28 mouse cellular contexts compared by ENCODE assay signal in genomic region chr11:111426715-111427114, GRCm38 (mm10).
A peak's percentile ranks its signal among the peaks of the same experiment; 100 is the strongest.
DNase-seq lines count a peak whose midpoint lies in the region; ATAC-seq and TF ChIP-seq lines count a peak whose summit lies in the region.
"Had no signal": no experiment of that assay in that cellular context is flagged by ENCODE, and none has a peak within 500 bp of the region (broad histone marks: within the 10 kb centered on the region; RNA-seq: fewer than 3 reads in every experiment).

No protein-coding gene starts in this region.

- no peaks in the 10 kb centered on the region for H3K36me3 ChIP-seq in intestine, embryonic 15.5 days
- no peaks in the 10 kb centered on the region for H3K36me3 ChIP-seq in intestine, postnatal 0 days (ENCODE audit: control insufficient read depth, insufficient read depth)
- H3K36me3 ChIP-seq in lung, embryonic 16.5 days (ENCODE audit: control insufficient read depth, insufficient read depth, low read length): no peaks in the 10 kb centered on the region
- H3K36me3 ChIP-seq in forebrain, embryonic 16.5 days (ENCODE audit: control insufficient read depth, insufficient read depth): no peaks in the 10 kb centered on the region
- no peaks in the 10 kb centered on the region for H3K36me3 ChIP-seq in heart, embryonic 12.5 days
- H3K36me3 ChIP-seq: embryonic facial prominence, embryonic 13.5 days; embryonic facial prominence, embryonic 15.5 days; forebrain, embryonic 10.5 days; forebrain, embryonic 12.5 days; G1E had no signal

- no peak for TF ChIP-seq CTCF in intestine, postnatal 0 days (IDR thresholded peaks at IDR 0.05; ENCODE audit: low read depth)
- no peak for TF ChIP-seq CTCF in lung, adult 2 months (IDR thresholded peaks at IDR 0.05; ENCODE audit: insufficient read depth, low read length)

- peak; percentile 86 for ATAC-seq in intestine, embryonic 15.5 days
- no peak for ATAC-seq in intestine, postnatal 0 days
- peak; percentile 75; the same call in 1 of the 2 replicates for ATAC-seq in lung, embryonic 16.5 days (ENCODE audit: low read depth)
- no peak for ATAC-seq in forebrain, embryonic 16.5 days
- ATAC-seq in heart, embryonic 12.5 days (ENCODE audit: insufficient number of reproducible peaks, low FRiP score): no peak
- ATAC-seq: CD4-positive, CD25-positive, alpha-beta regulatory T cell, adult 4 months; forebrain, embryonic 14.5 days had no signal

- no peak for DNase-seq in lung, adult 2 months
- peak; percentile 7 for DNase-seq in lung, postnatal 10 days
- peak; percentile 57 for DNase-seq in lung, postnatal 36 days
- DNase-seq: adrenal gland, adult 2 months; adrenal gland, postnatal 10 days; adrenal gland, postnatal 25 days; B cell, adult 2 months; cerebellum, adult 11 months; cerebellum, adult 18-20 months; cerebellum, adult 8-10 months; cerebellum, adult 9-11 months; cerebellum, postnatal 14 days; cerebellum, postnatal 36 days; embryo, embryonic 11 days had no signal

- WGBS in intestine, embryonic 15.5 days: 43% methylated on average over 4 of the region's 4 CpGs
- 26% methylated on average over 4 of the region's 4 CpGs for WGBS in intestine, postnatal 0 days
- WGBS in lung, embryonic 16.5 days: 16% methylated on average over 4 of the region's 4 CpGs
- 33% methylated on average over 4 of the region's 4 CpGs for WGBS in lung, adult 2 months
- 79% methylated on average over 4 of the region's 4 CpGs for WGBS in forebrain, embryonic 16.5 days
- 54% methylated on average over 4 of the region's 4 CpGs for WGBS in heart, embryonic 12.5 days

- no peaks in the 10 kb centered on the region for H3K27me3 ChIP-seq in intestine, embryonic 15.5 days (replicated peaks)
- H3K27me3 ChIP-seq in intestine, postnatal 0 days (replicated peaks; ENCODE audit: control insufficient read depth, insufficient read depth, low read length): no peaks in the 10 kb centered on the region
- no peaks in the 10 kb centered on the region for H3K27me3 ChIP-seq in lung, embryonic 16.5 days (ENCODE audit: control insufficient read depth, insufficient read depth, low read depth, low read length)
- H3K27me3 ChIP-seq in forebrain, embryonic 16.5 days (replicated peaks; ENCODE audit: control insufficient read depth, insufficient read depth, low read length): no peaks in the 10 kb centered on the region
- no peaks in the 10 kb centered on the region for H3K27me3 ChIP-seq in heart, embryonic 12.5 days (replicated peaks)
- H3K27me3 ChIP-seq: CH12.LX; embryonic facial prominence, embryonic 13.5 days; embryonic facial prominence, embryonic 15.5 days; forebrain, embryonic 12.5 days had no signal

- no peaks in the 10 kb centered on the region for H3K4me1 ChIP-seq in intestine, embryonic 15.5 days (replicated peaks)
- H3K4me1 ChIP-seq in intestine, postnatal 0 days (replicated peaks; ENCODE audit: control insufficient read depth, insufficient read depth, low read length): 0 out of 2 replicates have a peak, but pooled peaks cover 3% of the 10 kb centered on the region
- H3K4me1 ChIP-seq in lung, embryonic 16.5 days (replicated peaks; ENCODE audit: control insufficient read depth, insufficient read depth, low read length): peaks cover 5% of the 10 kb centered on the region; the same call in 1 of the 2 replicates
- 0 out of 2 replicates have a peak, but pooled peaks cover 2% of the 10 kb centered on the region for H3K4me1 ChIP-seq in lung, adult 2 months (ENCODE audit: control insufficient read depth, insufficient read depth, low read length)
- H3K4me1 ChIP-seq in forebrain, embryonic 16.5 days (replicated peaks; ENCODE audit: control insufficient read depth, insufficient read depth, low read length): no peaks in the 10 kb centered on the region
- H3K4me1 ChIP-seq in heart, embryonic 12.5 days (replicated peaks): no peaks in the 10 kb centered on the region
- H3K4me1 ChIP-seq: embryonic facial prominence, embryonic 13.5 days; embryonic facial prominence, embryonic 15.5 days; forebrain, embryonic 10.5 days; forebrain, embryonic 12.5 days had no signal

- no peak overlapping the region for H3K9ac ChIP-seq in intestine, embryonic 15.5 days
- H3K9ac ChIP-seq in intestine, postnatal 0 days (ENCODE audit: low read depth, low read length): no peak overlapping the region
- H3K9ac ChIP-seq in lung, embryonic 16.5 days (ENCODE audit: low read length): no peak overlapping the region
- no peak overlapping the region for H3K9ac ChIP-seq in forebrain, embryonic 16.5 days (replicated peaks; ENCODE audit: low read depth, low read length)
- H3K9ac ChIP-seq in heart, embryonic 12.5 days: no peak overlapping the region
- H3K9ac ChIP-seq: embryonic facial prominence, embryonic 13.5 days; embryonic facial prominence, embryonic 15.5 days; forebrain, embryonic 12.5 days had no signal

- no peak overlapping the region for H3K4me2 ChIP-seq in intestine, embryonic 15.5 days (replicated peaks)
- H3K4me2 ChIP-seq in intestine, postnatal 0 days (replicated peaks; ENCODE audit: low read depth): no peak overlapping the region
- no peak overlapping the region for H3K4me2 ChIP-seq in lung, embryonic 16.5 days (ENCODE audit: low read depth, low read length)
- H3K4me2 ChIP-seq in forebrain, embryonic 16.5 days (ENCODE audit: low read length): no peak overlapping the region
- H3K4me2 ChIP-seq in heart, embryonic 12.5 days: no peak overlapping the region
- H3K4me2 ChIP-seq: embryonic facial prominence, embryonic 13.5 days; embryonic facial prominence, embryonic 15.5 days; forebrain, embryonic 12.5 days had no signal

- TF ChIP-seq POLR2A in lung, adult 2 months (IDR thresholded peaks at IDR 0.05; ENCODE audit: borderline replicate concordance, extremely low read depth, low read depth, low read length): no peak

- H3K4me3 ChIP-seq in intestine, embryonic 15.5 days (replicated peaks): no peak overlapping the region
- no peak overlapping the region for H3K4me3 ChIP-seq in intestine, postnatal 0 days (ENCODE audit: low read depth, low read length)
- no peak overlapping the region for H3K4me3 ChIP-seq in lung, embryonic 16.5 days (ENCODE audit: low read length)
- H3K4me3 ChIP-seq in lung, adult 2 months (replicated peaks; ENCODE audit: extremely low read depth, low read depth, low read length): no peak overlapping the region
- H3K4me3 ChIP-seq in forebrain, embryonic 16.5 days (replicated peaks; ENCODE audit: low read length): no peak overlapping the region
- no peak overlapping the region for H3K4me3 ChIP-seq in heart, embryonic 12.5 days
- H3K4me3 ChIP-seq: embryonic facial prominence, embryonic 13.5 days; embryonic facial prominence, embryonic 15.5 days; erythroblast, embryonic 14.5 days; forebrain, embryonic 10.5 days; forebrain, embryonic 12.5 days had no signal

- no peaks in the 10 kb centered on the region for H3K9me3 ChIP-seq in intestine, embryonic 15.5 days
- no peaks in the 10 kb centered on the region for H3K9me3 ChIP-seq in intestine, postnatal 0 days (ENCODE audit: control insufficient read depth)
- H3K9me3 ChIP-seq in lung, embryonic 16.5 days (ENCODE audit: control insufficient read depth, low read length): no peaks in the 10 kb centered on the region
- no peaks in the 10 kb centered on the region for H3K9me3 ChIP-seq in forebrain, embryonic 16.5 days (ENCODE audit: control insufficient read depth, low read length)
- H3K9me3 ChIP-seq in heart, embryonic 12.5 days (replicated peaks): no peaks in the 10 kb centered on the region
- H3K9me3 ChIP-seq: embryonic facial prominence, embryonic 13.5 days; embryonic facial prominence, embryonic 15.5 days; forebrain, embryonic 10.5 days; forebrain, embryonic 12.5 days had no signal

- no peak overlapping the region for H3K27ac ChIP-seq in intestine, embryonic 15.5 days
- no peak overlapping the region for H3K27ac ChIP-seq in intestine, postnatal 0 days (ENCODE audit: low read depth, low read length)
- no peak overlapping the region for H3K27ac ChIP-seq in lung, embryonic 16.5 days (ENCODE audit: low read length)
- no peak overlapping the region for H3K27ac ChIP-seq in forebrain, embryonic 16.5 days (ENCODE audit: low read length)
- H3K27ac ChIP-seq in heart, embryonic 12.5 days (ENCODE audit: poor library complexity, severe bottlenecking): no peak overlapping the region
- H3K27ac ChIP-seq: embryonic facial prominence, embryonic 13.5 days; embryonic facial prominence, embryonic 15.5 days; forebrain, embryonic 10.5 days; forebrain, embryonic 12.5 days had no signal

Comparison
In these comparisons a context has a peak if more than half of its experiments do, and no peak if none do; other contexts are left out.
1. ATAC-seq: peak in intestine, embryonic 15.5 days (single experiment) and lung, embryonic 16.5 days (single experiment); none in intestine, postnatal 0 days (single experiment), forebrain, embryonic 16.5 days (single experiment) and heart, embryonic 12.5 days (single experiment).